Mouse (Mus musculus): ENCODE measurements around the gene Fam163b.

The Fam163b gene

DNA sequence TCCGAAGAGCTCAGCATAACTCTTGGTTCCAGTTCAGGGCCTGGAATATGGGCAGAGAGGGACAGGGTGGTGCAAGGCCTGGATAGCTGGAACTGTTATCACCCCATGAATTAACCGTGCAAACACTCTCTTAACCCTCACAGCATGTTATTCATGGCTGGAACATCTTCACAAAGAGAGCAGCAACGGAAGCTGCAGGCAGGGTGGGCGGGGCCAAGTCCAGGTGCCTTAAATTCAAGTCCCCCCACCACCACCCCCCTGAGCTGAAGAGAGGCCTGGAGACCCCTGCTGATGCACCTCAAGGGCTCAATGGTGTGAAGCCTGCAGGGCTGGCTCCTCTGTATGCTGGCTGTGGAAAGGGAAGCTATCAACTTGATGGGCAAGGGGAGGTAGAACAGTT is 15.8 kb downstream of the Fam163b start:
- DNase-seq: no peak

DNA sequence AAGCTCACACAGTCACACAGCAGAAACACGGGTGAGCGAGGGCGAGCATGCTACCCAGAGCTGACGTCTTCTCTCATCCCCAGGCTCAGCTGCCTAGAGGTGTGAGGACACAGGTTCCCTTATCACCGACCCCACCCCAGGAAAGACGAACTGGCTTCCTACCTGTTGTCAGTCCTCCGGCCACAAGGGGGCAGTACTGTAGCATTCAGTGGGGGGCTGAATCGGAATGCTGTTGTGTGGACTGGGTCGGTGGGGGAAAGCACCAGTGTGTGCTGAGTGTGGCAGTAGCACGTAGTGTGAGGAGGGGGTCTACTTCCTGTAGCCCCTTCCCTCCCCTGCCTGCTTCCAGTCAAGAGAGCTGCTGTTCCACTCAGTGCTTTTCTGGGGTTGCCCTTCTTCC is 16.3 kb downstream of the Fam163b start:
- DNase-seq: peak; percentile 38 to 62

DNA sequence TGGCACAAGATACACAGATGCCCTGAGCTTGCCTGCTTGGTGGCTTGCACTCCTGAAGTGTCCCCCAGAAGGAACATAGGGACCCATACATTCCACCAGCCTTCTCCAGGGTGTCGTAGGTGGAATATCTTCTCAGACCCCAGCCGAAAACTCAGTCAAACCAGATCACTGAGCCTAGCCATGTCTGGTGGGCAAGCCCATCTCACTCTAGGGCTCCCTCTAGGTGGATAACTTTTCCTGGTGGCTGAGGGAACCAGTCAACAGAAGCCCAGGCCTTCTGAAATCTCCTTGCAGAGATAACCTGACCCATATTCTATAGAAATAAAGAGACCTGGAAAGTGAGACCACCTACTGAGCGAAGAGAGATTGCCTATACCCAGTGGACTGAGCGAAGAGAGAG is 19.2 kb downstream of the Fam163b start:
- DNase-seq: no peak

DNA sequence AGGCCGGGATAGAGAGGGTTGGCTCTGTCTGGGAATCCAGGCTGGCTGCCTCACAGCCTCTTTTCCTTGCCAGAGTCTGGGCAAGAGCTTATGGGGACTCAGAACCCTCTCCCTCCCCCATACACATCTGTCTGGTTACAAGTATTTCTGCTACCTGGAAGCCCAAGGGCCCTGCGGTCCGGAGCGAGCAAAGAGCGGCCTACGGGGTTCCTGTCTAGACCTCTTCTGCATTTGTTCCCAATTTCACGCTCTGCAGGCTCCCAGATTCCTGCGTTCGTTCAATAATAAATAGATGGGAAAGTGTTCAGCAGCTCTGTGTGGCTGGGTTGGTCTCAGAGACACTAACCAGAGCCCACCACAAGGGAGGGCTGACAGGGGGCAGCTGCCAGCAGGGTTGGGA is 19.7 kb downstream of the Fam163b start:
- no peak for DNase-seq

DNA sequence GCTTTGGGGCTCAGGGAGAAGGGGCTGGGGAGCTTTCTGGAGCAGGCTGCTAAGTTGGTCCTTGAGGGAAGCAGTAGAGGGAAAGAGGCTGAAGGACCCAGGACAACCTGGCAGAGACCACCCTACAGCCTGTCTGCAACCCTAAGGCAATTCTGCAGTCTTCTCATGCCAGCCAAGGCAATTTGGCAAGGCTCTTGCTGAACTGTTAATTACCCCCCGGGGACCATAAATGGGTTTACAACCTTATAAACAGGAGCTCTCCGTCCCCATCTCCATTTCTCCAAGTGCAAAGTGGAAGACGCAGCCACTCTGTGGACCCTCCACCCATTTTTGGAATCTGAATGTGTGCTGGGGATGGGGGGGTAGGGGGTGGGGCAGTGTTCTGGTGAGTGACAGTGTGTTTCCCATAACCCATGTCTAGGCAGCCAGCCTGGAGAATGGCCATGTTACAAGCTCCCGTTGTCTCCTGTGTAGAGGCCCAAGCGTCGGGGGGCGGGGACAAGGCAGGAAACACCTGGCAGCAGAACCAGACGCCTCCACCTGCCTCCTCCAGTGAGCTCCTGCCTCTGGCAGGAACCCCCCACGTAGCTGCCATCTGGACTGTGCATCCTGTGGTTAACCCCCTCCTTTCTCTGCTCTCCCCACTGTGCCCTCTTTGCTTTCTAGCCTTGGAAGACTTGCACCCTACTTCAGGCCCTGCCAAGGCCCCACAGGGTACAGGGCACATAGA is 20.5 kb downstream of the Fam163b start:
- peak; percentile 37 to 40 for DNase-seq

DNA sequence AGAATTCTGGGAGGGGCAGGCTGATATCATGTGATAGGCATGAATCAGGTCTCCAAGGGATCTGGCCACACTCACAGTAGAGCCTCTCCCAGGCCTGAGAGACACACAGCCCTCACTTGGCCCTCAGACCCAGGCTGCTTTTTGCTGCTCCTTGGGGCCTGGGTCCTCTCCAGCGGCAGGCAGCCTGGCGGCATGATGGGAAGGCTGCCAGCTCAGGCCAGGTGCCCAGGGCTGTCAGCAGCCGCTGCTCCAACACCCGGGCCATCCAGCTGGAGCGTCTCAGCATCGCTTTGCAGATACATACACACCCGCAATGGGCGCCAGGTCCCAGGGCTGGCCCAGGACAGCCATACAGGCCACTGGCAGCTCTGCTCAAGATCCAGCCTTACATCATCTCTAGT is 22.1 kb downstream of the Fam163b start:
- DNase-seq: no peak

DNA sequence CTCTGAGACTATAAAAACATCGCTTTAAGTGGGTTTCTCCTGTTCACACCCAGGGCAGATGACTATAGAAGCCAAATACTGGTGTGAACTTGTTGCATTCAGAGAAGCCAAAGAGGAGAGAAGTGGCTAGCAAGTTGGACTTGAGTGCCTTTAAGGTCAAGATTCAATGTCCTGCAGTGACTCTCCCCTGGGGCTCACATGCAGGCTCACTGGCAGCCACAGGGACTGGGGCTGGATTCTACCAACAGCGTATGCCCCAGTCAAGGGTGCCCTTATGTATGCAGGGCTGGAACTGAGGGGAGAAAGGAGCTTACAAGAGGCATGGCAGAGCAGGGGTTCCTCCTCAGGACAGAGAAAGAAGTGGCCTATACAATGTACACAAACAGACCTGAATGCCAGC is 22.5 kb downstream of the Fam163b start:
- no peak for DNase-seq

DNA sequence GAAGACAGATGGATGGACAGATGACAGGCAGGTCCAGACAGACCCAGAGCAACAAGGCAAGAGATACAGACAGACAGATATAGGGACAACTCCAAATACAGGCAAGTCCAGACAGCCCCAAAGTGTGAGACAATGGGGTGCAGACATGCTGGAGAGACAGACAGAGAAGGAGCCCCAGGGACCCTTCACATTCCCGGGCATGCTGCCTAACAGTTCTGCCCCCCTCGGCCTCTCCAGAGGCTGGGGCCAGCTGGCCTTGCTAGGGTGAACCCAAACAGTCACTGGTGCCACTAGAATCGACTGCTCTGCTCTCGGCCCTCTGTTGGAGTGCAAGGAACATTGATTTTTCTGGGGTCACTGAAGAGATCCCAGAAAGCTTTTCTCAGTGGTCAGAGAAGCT is 23.8 kb downstream of the Fam163b start:
- no peak for DNase-seq

DNA sequence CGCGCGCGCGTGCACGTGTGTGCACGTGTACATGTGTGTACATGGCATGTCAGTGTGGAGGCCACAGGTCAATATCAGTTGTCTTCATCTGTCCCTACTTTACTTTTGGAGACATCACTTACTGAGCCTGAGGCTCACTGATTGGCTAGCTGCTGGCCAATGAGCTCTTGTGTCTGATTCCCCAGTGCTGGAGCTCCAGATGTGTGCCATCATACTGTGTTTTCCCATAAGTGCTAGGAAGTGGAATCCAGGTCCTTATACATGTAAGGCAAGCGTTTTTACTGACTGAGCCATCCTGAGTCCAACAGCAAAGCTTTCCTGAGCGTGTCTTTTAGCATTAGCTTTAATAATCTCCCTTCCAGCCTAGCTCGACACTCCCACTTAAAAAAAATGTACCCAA is 28.1 kb downstream of the Fam163b start:
- DNase-seq: no peak

DNA sequence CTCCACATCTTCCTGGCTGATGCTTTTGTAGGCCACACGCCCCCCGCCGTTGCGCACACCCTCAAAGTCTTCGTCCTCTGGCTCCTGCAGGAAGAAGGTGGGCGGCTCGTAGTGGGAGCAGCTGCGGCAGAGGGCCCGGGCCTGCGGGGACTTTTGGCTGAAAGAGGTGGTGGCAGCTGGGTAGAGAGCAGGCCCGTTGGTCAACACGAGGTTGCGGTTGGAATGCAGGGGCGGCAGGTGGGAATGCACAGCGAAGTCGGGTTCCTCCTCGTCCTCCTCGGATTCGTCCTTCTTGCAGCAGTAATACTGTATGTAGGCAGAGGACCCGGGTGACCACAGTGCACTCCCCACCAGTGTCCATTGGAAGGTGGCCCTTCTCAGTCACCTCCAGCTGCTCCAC is 29.7 kb downstream of the Fam163b start:
- no peak for DNase-seq

DNA sequence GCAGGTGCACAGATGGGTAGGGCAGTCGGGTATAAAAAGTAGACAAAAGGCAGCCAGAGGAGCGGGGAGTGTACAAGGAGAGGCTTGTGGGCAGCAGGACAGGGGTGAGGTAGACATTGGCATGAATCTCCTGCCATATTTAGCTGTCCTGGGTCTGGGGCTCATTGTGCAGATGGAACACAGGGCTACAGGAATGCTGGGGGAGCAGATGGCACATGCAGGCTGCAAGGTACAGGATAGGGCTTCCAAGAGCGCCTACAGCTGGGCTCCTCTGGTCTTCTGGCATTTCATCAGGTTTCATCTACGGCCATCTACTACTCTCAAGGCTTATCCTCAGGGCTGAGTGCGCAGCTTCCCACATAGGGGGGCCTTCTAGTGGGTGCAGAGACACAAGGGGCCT is 33.2 kb downstream of the Fam163b start:
- peak; percentile 60 to 64 for DNase-seq

DNA sequence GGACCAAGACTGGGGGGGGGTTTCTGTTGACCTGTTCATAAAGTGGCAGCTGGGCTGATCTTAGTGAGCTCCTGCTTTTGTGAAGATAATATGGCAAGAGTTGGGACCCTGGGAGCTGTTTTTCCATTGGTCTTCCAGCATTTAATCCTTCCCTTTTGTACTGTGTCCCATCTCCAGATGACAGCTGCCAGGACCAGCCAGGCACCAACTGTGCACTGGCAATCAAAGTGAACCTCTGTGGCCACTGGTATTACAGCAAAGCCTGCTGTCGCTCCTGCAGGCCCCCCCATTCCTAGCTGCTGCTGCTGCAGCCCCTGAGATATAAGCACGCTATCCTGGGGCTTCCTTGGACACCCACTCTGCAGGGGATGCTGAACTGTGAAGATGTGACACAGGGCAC is 34.1 kb downstream of the Fam163b start:
- no peak for DNase-seq

DNA sequence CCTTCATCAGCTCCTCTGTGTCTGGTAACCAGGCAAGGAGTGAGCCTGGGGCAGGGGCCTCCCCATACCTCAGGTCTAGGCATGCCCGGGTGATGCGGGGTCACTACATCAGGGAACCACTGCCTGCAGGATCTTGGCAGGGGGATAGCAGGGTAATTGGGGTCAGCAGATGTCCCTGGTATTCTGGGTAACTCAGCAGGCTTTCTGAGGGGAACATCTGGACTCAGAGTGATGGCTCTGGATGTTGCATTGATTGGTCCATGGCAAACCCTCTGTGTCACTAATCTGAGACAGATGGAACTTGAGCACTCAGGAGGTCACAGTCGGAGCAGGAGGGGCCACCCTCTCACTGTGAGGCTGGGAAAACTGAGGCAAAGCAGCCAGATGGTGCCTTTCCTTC is 35.5 kb downstream of the Fam163b start:
- no peak for DNase-seq

DNA sequence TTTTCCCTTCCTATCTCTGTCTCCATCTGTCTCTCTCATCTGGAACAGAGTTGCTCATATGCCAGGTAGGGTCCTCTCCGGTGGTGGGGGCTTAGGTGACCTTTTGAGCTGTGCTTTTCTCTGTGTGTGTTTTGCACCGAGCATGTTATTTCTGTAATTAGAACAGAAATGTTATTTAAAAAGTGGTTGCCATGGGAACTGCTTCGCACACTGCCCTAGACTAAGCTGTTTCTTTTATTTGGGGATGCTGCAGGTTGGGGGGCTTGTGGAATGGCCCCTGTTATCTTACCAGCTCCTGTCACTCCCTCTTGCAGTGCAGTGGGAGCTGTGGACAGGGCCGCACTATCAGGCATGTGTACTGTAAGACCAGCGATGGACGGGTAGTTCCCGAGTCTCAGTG is 38.7 kb downstream of the Fam163b start:
- no peak for DNase-seq

DNA sequence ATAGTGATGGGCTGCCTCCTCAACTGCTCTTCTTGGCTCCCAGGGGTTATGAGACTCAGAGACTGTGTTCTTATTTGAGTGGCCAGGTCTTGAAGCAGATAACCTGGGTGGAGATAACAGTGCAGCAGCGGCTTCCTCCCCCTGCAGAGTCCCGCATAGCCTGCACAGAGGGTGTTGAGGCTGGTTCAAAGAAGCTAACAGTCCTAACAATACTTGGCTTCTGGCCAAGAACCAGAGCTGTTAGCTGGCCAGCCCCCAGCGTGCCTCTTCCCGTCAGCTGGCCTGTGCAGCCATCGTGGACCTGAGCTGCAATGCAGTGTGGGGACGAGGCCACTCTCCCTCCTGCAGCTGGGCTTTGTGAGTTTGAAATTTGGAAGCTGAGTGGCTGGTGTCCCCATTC is 44.5 kb downstream of the Fam163b start:
- no peak for DNase-seq

DNA sequence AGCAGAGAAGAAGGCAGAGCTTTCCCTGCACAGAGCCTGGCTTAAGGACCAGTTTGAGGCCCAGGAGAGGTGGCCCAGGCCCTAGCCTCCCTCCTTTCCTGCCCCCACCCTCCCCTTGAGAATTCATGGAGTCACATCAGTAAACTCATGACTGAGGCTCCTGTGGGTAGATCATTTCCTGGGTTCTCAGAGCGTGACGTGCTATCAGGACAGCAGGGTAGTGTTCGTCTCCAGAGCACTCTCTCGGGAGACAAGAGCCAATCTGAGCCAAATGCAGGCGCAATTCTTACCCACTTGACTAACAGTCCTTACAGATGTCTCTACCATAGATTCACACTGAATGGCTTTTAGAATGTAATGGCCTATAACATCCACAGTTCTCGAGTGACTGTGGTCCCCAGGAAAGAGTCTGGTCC is 45.0 kb downstream of the Fam163b start:
- no peak for DNase-seq

DNA sequence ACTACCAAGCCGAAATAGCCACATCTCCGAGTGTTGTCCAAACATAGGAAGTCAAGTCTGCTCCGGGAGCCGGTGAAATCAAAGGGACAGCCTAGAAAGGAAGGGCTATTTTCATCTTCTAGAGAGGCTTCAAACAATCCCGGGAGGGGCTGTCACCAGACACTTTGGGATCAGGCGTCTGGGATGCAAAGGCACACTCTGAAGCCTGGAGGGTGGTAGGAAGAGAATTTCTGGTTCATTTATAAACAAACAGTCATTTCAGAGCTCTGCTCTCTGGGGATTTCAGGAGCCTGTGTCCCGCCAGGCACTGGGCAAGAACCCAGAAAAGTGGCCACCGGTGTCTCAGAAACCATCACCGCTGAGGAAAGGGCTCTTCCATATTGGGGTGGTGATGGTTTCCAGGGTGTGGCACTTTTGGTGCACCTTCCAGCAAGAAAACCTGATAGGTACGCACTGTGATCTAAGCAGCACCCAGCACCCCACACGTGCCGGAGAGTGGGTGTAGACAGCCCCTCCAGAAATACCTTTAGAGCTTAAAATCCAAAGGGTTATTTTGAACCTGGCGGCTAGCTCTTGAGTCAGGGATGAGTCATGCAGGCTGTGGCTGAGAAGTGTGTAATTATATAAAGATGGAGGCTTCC is 45.8 kb downstream of the Fam163b start:
- no peak for DNase-seq

DNA sequence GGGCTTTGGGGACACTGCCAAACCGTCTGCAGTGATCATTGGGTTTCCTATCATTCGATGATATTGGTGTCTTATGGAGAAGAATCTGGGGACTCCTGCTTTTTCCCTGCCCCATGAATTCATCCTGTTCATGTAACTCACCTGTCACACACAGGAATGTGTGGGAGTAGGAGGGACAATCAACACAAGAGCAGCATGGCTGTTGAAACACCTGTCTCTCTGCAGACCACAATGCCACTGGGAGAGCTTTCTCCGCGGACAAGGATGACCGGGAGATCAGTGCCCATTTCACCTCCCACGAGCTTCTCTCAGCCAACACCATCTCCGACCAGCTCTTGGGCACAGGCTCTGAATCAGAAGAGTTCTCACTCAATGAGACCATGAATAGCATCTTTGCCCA is 47.1 kb downstream of the Fam163b start:
- DNase-seq: no peak

DNA sequence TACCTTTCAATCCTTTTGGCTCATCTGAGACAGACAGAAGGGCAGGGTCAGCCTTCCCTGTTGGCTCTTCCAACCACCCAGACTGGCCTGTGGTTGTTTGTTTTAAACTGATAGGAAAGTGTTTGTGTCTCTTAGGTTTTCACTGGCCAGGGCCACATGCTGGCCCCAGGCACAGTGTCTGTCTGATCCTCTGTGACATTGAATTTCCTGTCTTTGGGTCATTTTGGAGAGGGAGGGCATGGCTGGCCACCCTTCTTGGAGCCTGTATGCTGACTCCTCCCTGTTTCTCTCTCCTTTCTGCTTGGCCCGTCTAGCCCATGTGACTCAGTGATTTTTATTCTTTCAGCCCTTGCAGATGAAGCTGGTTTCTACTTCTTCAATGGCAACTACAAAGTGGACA is 53.1 kb downstream of the Fam163b start:
- DNase-seq: no peak

DNA sequence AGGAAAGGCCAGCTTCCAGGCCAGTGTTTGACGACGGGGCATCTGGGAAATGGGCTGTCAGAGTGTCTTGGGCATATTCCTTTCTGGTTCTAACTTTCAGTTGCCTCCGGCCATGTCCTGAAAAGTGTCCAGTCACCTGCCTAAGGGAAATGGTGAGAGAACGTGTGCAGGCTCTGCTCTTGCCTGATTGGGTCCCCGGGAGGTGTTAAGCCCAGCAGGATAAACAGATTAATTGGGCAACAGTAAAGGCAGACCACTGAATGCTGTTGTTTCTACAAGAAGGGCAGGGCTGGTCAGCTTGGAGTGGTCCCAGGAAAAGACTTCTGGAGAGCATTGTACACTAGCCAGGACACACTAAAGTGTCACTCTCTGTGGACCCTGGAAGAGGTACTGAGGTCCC is 53.6 kb downstream of the Fam163b start:
- no peak for DNase-seq

DNA sequence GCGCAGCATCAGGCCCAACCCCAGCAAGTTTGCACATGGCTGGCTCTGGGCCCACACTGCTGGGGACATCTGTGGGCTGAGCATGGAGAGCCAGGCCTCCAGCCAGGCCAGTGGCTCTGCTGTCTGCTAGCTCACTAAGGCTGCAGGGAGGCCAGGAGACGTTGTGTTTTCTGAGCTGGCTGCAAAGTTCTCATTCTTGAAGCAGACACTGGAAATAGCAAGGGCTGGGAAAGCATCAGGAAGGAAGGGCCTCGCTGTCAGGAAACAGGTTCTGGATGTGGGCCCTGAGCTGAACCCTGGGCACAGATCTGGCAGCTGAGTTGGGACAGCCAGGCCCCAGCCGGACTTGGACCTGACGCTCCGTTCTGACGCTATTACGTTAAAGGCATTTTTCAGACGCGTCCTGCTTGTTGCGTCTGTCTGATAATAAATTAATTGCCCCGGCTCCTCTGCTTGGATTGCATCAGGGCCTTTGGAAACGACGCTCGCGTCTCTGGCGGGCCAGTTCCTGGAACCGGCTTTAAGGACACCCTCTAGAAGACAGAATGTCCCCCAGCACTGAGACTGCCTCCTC is 54.1 kb downstream of the Fam163b start:
- peak in 1 of 2 experiments; percentile 16 for DNase-seq

DNA sequence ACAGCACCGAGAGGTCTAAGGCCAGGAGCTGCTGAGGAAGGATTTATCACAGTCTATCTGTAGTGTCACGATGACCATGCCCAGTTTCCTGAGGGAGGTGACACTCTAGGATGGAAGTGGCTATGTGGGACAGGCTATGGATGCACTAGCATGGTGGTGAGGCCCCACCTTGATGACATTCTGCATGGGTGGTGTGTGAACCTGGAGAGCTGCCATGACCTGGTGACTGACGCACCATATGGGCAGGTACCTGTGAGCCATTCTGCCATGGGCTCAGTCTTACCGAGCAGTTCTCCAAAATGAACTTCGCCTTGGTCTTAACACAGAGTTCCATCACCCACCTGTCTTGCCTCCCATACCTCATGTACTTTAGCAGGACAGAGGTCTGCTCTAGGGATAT is 54.7 kb downstream of the Fam163b start:
- DNase-seq: no peak

DNA sequence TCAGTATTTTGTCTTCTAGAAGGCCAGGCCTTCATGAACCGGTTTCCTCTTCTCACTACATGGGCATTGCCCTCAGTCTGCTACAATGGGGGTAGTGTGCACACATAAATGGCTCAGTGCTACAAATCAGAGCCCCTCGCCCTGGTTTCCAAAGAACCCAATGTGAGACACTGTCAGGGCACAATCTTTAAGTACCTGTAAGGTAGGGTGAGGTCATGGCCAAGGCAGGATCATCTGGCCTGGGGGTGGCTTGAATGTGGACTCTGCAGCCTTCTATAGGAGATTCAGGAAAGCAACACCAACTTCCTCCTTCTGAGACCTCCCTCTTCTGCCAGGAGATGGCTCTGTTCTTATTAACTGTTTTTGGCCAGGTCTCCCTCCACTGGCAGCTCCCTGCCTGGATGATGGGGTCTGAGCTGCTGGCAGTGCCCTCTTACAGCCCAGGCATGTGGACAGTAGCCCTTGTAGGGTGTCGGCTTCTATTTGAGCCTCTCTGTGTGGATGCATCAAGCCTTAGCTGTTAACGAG is 55.7 kb downstream of the Fam163b start:
- DNase-seq: no peak

DNA sequence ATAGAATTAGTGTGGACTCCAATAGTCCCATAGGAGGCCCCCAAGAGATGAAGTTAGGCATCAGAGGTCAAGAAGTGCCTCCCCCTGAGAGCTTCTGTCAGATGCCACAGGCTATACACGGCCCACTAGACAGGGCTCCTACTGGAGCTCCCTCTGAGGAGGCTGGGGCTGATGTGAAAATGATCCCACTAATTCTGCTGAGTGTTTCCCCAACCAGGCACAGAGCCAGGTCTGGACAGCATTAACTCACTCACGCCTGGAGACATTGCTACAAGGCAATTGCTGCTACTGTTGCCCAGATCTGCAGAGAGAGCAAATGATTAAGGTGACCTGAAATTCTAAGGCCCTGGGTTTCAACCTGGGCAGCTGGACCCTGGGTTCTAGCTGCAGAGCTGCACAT is 56.5 kb downstream of the Fam163b start:
- DNase-seq: no peak

Data from cerebellum, adult 18-20 months (tissue).